Mouse (Mus musculus) frontal cortex, postnatal 14 days (tissue): ENCODE results near the gene Chaf1a.

ENCODE experiments used
- DNase-seq, 2 experiments: peaks; one replicate each; pipeline ENCODE4 v3.0.0; 2022; ENCODE audit warnings: low spot score in 2 of 2

The Chaf1a gene

DNA sequence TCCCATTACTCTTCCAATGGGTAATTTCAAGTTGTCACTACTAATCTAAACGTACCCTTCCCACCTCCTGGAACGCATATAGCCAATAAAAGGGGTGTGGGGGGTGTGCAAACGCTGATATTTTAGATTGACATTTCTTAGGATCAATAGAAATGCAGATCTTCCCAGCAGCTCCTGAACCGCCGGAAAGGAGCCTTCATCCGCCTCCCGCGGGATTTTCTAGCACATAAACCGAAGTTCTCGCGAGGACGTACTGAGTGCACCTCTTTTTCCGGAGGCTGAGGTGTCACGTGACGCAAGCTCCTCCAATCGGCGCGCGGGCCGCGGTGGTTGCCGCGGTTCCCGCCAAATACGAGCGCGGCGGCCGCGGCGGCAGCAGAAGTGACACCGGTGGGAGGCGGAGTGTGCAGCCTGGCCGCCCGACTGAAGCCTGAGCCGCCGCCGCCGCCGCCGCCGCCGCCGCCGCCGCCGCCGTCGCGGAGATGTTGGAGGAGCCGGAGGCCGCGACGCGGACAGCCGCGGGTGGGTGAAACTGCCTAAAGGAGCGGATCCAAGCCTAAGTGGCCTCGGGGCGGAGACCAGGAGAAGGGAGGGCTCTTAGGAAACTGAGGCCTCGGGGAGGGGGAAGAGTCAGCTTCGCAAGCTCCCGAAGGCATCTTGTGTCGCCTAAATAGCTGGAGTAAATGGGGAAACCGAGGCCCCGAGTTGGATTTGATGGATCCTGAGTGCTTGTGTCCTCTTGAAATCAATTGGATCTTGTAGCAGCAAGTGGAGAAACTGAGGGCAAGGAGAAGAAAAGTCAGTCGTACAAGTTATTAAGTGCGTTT is at the start of gene Chaf1a:
TSS of gene Chaf1a (plus strand) at position 410 of the 827 bp plus-strand sequence.
- peak; percentile 95 to 98 for DNase-seq

DNA sequence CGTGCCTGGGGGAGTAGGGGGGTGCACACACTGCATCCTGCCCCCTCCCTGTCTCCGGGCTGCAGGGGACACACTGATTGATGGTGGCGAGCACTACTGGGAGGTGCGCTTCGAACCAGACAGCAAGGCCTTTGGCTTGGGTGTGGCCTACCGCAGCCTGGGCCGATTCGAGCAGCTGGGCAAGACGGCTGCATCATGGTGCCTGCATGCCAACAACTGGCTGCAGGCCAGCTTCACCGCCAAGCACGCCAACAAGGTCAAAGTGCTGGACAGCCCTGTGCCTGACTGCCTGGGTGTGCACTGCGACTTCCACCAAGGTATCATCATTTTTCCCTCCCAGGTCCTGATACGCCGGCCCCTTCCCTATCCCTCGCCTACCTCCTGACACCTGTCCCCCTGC is 44.2 kb upstream of the Chaf1a start:
- no peak for DNase-seq

DNA sequence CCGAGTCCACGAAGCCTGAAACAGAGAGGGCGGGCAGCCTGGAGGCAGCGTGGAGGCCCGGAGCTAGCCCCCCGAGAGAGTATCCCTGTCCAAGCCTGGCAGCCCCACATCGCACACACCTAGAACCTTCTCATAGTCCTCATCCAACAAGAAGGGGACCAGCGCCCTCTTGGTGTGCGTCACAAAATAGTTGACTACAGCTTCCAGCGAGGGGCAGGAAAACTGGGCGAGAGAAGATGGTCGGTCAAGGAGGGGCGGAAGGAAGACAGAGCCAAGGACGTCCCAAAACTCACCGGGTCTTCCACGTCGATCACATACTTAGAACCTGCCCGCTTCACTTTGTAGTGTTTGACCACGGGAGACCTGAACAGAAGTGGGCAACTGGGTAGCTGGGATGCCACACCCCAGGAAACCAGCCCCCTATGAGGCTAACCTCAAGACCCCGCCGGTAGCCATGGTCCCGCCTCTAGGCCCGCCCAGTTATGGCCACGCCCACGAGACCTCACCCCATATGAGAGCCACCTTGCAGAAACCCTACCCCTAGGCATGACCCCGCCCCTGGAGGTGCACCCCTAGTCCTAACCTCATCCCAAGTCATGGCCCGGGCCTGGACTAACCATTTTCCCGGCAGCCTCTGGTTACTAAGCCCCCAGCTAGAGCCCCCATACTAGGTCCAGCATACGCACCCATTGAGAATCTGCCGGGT is 40.3 kb upstream of the Chaf1a start:
- no peak for DNase-seq

DNA sequence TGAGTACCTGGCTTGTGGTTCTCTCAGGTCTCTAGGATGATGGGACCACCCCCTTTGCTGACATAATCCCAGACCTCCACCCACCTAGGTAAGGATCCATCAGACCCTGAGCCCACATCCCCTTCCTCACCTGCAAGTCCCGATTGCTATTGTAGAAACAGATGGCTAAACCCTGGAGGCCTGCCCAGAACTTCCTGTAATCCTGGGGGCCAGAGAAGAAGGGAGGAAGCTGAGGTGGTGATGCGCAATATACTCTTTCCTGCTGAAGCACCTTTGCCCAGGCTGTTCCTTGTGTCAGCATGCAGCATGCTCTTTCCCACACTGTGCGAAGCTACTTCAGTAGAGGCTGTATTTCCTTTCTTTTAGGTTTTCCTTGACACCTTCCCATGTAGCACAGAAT is 37.2 kb upstream of the Chaf1a start:
- no peak for DNase-seq

DNA sequence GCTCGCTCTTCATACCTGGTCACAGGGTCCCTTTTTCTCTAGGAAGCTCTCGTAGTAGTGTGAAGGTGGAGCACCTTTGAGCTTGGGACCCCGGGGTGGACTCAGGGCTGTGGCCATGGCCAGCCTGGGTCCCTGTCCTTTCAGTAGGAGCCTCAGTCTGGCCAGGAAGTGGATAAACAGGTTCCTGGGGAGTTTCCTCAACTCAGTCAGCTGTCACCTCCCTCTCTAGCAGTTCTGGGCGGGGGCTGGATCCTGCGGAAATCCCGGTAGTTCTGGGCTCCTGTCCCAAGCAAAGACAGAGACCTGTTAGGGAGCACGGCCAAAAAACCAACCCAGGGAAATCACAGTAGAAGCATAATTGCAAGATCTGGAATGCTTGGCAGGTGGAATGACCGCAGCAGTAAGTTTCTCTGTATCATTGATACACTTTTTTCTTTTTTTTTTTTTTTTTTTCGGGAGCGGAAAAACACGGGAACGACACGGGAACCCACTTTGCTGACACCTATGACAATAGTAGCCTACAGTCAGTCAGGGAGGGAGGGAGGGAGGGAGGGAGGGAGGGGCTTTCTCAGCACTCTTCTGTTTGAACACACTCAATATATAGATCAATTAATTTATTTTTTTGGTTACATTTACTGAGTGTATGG is 34.7 kb upstream of the Chaf1a start, which contains the start of the genes Stap2 and Mpnd:
TSS of gene Stap2 (minus strand) at position 170 of the 647 bp plus-strand sequence.
TSS of gene Mpnd (plus strand) at position 297 of the 647 bp plus-strand sequence.
- no peak for DNase-seq

DNA sequence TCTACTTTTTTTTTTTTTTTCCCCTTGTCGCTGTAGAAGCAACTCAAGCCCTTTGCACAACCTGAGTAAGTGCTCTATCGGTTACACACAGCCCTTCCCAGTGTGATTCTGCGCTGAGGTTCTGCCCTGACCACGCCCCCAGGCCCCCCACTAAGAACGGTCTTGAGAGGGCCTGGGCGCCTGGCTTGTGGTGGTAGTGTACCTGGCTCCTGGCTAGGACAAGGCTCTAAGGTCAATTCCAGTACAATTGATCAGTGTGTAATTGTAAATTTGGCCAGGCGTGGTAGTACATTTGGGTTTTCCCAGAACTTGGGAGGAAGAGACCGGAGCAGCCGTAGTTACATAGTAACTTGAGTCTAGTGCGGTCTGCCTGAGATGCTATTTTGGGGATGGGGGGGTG is 33.3 kb upstream of the Chaf1a start:
- DNase-seq: no peak

DNA sequence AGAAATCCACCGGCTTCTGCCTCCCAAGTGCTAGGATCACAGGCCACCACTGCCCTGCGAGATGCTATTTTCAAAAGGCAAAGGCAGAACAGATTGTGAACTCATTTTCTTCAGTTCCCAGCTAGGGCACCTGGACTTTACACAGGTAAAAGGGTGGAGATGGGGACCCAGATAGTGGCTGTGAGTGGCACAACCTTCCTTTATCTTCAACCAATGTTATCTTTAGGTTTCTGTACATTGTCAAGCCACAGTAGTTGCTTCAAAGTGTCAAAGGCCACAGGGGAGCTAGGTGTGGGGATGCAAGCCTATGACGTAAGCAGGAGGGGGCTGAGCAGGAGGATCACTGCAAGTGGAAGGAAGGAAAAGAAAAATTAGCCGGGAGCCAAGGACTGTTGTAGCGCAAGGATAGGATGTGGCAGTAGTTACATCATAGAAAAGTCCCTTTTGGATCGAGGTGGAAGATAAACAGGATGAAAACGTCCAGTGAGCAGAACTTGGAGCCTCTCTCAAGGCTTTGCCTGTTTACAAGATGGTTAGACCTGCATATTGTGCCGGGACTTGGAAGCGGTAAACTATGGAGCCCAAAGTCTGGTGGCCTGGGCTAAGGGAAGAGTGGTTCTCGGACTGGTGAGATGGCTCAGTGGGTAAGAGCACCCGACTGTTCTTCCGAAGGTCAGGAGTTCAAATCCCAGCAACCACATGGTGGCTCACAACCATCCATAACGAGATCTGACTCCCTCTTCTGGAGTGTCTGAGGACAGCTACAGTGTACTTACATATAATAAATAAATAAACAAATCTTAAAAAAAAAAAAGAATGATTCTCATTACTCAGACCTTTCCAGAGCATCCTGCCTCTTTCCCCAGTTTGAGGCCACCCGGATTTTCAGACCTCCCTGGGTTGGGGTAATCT is 32.5 kb upstream of the Chaf1a start:
- no peak for DNase-seq

DNA sequence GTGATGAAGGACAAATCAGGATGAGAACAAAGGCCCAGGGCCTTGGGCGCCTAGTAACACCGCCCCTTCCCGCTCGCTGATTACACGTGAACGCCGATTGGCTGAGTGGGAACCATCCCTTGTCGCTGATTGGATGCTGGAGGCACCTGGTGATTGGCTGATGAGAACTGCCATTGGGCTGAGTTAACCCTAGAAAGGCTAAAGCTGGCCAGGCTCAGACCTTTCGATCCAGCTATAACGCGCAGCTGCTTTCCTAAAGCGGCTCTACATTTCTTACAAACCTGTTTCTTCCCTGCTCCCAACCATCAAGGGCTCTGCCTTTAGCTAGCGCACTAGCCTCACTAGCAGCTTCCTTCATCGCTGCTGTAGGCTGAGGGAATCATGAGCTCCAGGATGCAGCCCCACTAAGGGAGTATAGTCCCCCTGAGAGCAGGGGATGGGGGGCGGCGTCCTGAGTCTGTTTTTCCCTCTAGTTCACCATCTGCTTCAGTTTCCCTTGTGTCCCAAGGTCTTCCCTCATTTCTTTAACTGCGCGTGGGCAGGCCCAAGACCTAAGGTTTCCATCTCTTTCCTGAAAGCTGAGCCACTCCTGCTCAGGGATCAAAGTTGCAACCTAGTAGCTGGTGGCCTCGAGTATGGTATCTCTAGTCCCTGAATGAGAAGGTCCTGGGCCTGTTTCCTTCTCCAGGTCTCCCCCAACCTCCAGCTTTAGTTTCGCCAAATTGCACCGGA is 31.7 kb upstream of the Chaf1a start:
- DNase-seq: peak; percentile 94

DNA sequence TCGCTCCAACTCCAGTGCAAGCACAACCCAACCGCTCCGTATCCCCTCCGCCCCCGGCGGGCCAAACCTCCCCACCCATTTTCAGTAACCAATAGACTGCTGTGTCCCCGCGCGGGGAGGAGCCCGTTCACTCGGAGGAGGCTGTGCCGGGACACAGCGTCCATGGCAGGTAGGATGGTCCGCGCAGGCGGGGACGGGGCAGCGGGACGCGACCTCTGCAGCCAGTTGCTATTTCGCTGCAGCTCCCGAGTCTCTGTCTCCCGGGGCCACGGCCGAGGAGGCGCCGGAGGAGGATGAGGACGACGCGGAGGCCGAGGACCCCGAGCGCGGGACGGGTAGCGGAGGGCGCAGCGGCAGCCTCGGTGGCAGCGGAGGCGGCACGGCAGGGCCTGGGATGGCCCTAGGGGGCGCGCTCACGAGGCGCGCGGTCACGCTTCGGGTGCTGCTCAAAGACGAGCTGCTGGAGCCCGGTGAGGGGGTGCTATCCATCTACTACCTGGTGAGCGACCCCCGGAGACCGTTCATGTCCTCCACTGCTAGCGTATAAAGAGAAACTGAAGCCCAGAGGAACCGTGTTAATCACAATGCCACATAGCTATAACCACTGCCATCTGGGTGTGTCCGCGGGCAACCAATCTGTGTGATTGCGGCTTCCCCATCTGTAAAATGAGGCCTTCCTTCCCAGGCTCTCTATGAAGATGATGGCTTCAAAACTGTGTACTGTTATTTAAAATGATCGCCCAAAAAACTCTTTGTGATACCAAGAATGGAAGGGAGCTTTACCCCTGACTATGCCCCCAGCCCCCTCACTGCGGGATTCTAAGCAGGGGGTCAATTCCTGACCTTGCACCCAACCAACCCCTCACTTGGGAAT is 30.9 kb upstream of the Chaf1a start:
- DNase-seq: peak; percentile 87 to 91

DNA sequence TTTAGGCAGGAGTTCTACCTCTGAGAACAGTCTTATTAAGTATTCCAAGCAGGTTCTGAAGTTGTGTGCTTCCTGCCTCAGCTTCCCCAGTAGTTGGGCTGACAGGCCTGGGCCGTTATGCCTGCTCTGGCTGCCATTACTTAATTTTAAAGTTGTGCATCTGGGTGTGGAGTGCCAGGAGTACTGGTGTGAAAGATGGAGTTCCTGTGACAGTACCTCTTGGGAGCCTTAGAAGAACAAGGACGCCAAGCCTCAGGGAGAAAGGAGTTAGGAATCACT is 30.3 kb upstream of the Chaf1a start:
- DNase-seq: no peak

DNA sequence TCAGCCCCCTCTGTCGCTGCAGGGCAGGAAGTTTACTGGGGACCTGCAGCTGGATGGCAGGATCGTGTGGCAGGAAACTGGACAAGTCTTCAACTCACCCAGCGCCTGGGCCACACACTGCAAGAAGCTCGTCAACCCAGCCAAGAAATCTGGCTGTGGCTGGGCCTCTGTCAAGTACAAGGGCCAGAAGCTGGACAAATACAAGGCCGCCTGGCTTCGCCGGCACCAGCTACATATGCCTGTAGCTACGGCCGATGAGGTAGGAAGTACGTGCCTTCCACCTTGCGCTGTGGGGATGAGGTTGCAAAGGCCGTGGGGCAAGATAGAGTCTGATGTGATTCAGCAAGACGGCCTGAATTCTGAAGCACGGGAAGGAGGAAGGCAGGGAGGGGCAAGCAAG is 30.0 kb upstream of the Chaf1a start:
- DNase-seq: no peak

DNA sequence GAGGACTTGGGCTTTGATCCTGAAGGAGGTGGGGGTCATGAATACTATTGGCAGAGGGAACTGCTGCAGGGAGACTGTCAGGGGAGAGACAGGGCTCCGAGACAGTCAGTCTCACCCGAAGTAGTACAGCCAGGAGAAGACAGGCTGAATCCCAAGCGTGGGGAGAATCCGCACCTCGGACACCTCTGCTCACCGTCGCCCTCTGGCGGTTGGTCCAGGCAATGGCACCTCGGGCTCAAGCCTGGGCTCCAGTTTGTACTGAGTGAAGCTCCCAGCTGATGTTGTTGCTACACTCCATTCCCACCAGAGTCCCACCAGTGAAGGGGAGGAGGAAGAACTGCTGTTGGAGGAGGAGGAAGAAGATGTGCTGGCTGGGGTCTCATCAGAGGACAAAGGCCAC is 29.6 kb upstream of the Chaf1a start:
- DNase-seq: peak in 1 of 2 experiments; percentile 69

DNA sequence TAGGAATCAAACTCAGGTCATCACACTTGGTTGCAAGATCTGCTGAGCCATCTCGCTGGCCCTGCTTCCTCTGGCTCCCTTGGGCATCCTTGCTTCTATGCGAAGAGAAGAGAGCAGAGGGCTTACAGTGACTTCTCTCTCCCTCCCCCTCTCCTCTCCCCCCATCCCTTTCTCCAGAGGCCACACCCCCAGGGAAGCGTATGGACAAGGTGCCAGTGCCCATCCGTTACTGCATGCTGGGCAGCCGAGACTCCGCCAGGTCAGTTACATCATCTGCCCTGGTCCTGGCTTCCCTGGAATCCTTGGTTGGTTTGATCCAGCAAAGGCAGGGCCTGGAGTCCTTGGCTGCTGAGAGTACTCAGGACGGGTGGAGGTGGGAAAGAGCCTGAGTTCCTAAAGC is 28.8 kb upstream of the Chaf1a start:
- DNase-seq: no peak

DNA sequence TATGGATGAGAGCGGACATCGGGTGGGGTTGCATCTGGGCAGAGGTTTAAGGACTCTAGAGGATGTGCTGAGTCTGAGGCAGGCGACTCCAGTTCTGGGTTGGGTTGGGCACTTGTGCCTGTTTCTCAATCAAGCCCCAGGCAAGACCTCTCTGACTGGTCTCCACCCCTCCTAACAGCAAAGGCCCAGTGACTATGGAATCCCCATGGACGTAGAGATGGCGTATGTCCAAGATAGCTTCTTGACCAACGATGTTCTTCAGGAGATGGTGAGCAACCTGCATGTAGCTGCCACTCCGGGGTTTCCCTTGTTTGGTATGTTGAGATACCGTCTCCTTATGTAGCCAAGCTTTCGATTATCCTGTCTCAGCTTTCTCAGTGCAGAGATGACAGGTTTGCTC is 24.9 kb upstream of the Chaf1a start:
- DNase-seq: no peak

DNA sequence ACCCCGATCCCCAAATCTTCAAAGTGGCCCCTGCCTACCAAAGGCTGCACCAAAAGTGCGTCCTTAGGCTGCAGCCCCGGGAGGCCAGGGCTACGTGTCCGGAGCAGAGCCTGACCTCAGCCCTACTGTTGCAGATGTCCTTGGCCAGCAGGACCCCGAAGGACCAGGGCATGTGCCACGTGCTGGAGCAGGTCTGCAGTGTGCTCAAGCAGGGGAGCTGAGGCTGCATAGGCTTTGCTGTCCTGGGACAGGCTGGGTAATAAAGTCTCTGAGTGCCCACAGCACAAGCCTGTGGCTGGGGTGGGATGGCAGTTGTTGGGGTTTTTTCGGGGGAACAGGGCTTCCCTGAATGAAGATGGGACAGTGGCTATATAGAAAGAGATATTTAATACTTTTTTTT is 23.9 kb upstream of the Chaf1a start:
- DNase-seq: no peak

DNA sequence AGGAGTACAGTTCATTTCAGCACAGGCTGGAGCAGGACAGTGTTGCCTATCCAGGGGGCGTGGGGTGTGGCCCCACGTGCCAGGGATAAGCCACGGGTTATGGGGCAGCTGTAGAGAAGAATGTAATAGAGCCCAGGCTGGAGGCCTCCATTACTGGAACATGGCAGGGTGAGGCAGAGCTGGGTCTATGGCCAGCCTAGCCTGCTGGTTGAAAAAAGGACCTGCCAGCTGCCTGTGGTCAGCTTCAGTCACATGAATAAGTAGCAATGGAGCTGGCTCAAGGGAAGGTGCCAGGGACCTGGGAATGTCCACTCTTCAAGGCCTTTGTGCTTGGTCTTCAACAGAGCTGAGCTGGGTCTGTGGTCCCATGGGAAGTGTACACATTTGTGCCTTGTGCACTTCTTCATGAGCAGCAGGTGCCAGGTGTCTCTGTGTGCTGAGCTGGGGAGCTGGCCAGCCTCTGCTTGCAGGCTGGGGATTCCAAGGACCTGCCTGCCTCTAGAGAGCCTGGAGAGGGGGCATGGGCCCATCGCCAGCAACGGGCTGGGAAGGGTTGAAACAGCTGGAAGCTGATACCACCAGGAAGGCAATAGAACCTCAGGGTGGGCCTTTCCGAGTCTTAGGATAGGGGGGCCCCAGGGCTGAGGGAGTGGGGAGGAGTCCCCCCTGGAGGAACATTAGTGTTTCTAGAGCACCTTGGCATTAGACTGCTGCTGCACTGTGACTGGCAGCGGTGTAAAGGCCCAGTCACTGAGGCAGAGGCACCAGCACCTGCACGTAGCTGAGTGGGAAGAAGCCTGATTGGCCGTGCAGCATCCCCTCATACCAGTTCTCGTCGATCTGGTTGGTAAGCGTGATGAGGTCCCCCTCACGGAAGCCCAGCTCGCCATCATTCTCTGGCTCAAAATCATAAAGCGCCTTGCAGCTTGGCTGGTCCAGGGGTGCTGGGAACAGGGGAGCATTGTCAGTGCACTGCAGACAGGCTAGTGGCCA is 23.1 kb upstream of the Chaf1a start:
- DNase-seq: no peak

DNA sequence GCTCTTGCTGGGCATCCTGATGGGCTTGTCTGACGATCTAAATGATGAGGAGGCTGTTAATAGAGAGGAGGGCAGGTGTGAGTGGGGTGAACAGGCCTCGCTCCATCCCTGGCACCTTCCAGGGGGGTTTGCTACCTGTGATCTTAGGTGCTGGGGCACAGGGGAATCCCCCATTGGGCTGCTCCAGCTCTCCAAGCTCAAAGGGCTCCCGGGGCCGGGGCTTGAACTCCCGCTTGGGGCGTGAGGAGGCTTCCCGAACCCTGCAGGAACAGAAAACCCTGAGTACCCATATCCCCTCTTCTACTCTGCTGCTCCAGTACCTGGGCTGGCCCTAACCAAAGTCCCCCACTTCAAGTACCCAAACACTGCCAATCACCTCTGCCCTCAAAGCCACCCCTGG is 22.4 kb upstream of the Chaf1a start:
- no peak for DNase-seq

DNA sequence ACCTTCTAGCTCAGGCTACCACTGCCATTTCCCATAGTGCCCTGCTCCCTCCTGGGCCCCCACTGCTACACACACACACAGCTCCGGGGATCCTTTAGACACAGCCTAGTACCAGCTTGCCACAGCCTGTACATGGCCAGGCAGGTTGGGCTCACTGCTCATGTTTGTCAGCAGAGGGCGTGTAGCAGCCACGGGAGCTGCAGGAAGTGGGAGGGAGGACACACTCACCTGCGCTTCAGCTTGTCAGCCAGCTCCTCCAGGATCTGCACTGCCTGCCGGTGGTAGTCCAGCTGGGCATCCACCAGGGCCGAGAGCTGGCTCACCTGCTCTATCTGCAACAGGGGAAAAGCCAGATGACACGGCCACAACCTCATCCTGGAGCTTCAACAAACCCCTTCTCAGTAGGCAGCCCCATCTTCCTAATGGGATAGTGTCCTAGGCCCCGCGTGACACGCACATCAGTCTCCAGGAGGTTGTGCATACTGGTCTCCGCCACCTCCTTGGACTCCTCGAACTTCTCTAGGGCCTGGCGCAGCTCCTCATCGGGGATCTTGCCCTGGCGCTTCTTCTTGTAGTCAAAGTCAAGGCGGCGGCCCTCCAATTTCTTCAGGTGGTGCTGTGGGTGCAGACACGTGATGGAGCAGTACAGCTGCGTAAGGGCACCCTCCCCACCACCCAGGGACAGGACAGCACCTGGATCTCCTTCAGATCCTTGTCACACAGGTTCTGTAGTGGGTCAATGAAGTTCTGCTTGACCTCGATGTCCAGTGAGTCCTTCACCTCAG is 21.7 kb upstream of the Chaf1a start:
- no peak for DNase-seq
